9 mouse cellular contexts compared by ENCODE assay signal in genomic region chr1:133071666-133072381, GRCm38 (mm10). TPM values are rescaled to one million over a fixed set of nuclear protein-coding genes. Genes with fewer than 3 reads are reported as not detected.
A peak's percentile ranks its signal among the peaks of the same experiment; 100 is the strongest.
DNase-seq lines count a peak whose midpoint lies in the region; ATAC-seq and TF ChIP-seq lines count a peak whose summit lies in the region.
"Had no signal": no experiment of that assay in that cellular context is flagged by ENCODE, and none has a peak within 500 bp of the region (broad histone marks: within the 10 kb centered on the region; RNA-seq: fewer than 3 reads in every experiment).

No protein-coding gene starts in this region.

- DNase-seq in kidney, adult 8-10 months, result no peak
- DNase-seq in brain, embryonic 18.5 days (ENCODE audit: low read depth, low spot score), result peak; percentile 57
- peak; percentile 77 for DNase-seq in hindbrain, postnatal 0 days (ENCODE audit: low spot score)
- peak; percentile 24 to 38 for DNase-seq in right cerebral cortex, adult 2 months (ENCODE audit: low spot score in 2 of 2)
- no peak for DNase-seq in thymus, postnatal 4 days
- no peak for DNase-seq in ovary, postnatal 14 days (ENCODE audit: low spot score)

- no peaks in the 10 kb centered on the region for H3K27me3 ChIP-seq in kidney, embryonic 15.5 days
- no peaks in the 10 kb centered on the region for H3K27me3 ChIP-seq in hindbrain, postnatal 0 days (ENCODE audit: insufficient read depth, low read length)

- no peak for TF ChIP-seq CTCF in hindbrain, postnatal 0 days (IDR thresholded peaks at IDR 0.05; ENCODE audit: low read depth)

- H3K4me3 ChIP-seq in kidney, embryonic 15.5 days (replicated peaks), result no peak overlapping the region
- no peak overlapping the region for H3K4me3 ChIP-seq in hindbrain, postnatal 0 days (ENCODE audit: low read length)
- H3K4me3 ChIP-seq: liver, embryonic 15.5 days had no signal

- 74% methylated on average over 16 of the region's 16 CpGs for WGBS in kidney, embryonic 15.5 days
- 41% methylated on average over 16 of the region's 16 CpGs for WGBS in hindbrain, postnatal 0 days

- no peaks in the 10 kb centered on the region for H3K9me3 ChIP-seq in kidney, embryonic 15.5 days (replicated peaks)
- H3K9me3 ChIP-seq in hindbrain, postnatal 0 days (ENCODE audit: low read length), result no peaks in the 10 kb centered on the region
- H3K9me3 ChIP-seq: liver, embryonic 15.5 days had no signal

- H3K9ac ChIP-seq in kidney, embryonic 15.5 days, result no peak overlapping the region
- H3K9ac ChIP-seq in hindbrain, postnatal 0 days (replicated peaks; ENCODE audit: low read length), result no peak overlapping the region
- H3K9ac ChIP-seq: liver, embryonic 15.5 days had no signal

- H3K36me3 ChIP-seq in kidney, embryonic 15.5 days, result 0 out of 2 replicates have a peak, but pooled peaks cover 4% of the 10 kb centered on the region
- H3K36me3 ChIP-seq in hindbrain, postnatal 0 days (ENCODE audit: insufficient read depth, low read length), result 0 out of 2 replicates have a peak, but pooled peaks cover 3% of the 10 kb centered on the region

- H3K4me2 ChIP-seq in kidney, embryonic 15.5 days, result no peak overlapping the region
- 0 out of 2 replicates have a peak overlapping the region, but pooled peaks have one; percentile 5 for H3K4me2 ChIP-seq in hindbrain, postnatal 0 days (ENCODE audit: low read depth, low read length)
- H3K4me2 ChIP-seq: liver, embryonic 15.5 days had no signal

- H3K27ac ChIP-seq in kidney, embryonic 15.5 days, result peak overlapping the region; percentile 82
- H3K27ac ChIP-seq in hindbrain, postnatal 0 days, result peak overlapping the region; percentile 51; the same call in 1 of the 2 replicates

- H3K4me1 ChIP-seq in kidney, embryonic 15.5 days, result peaks cover 53% of the 10 kb centered on the region
- peaks cover 29% of the 10 kb centered on the region for H3K4me1 ChIP-seq in hindbrain, postnatal 0 days (ENCODE audit: insufficient read depth, low read length)

- no peak for ATAC-seq in kidney, embryonic 15.5 days (replicated peaks; ENCODE audit: low FRiP score)
- peak; percentile 90 for ATAC-seq in frontal cortex, adult (ENCODE audit: low TSS enrichment)
- ATAC-seq in hindbrain, postnatal 0 days, result peak; percentile 46

RNA-seq across cellular contexts. Expression of gene Pik3c2b, which starts 26.4 kb away (rescaled TPM):
- polyA plus RNA-seq in kidney, embryonic 15.5 days (2015; fragmentation: Nextera tagmentation; extraction: Ambion mirVana), result 6.1 and 6.3 TPM in 2 replicates
- 20.7 and 23.0 TPM in 2 replicates for total RNA-seq in hindbrain, postnatal 0 days (2014; rRNA removed)
- 7.1 and 8.7 TPM in 2 replicates for polyA plus RNA-seq in hindbrain, postnatal 0 days (2015; fragmentation: Nextera tagmentation; extraction: Ambion mirVana)

RNA-seq across cellular contexts. Expression of gene Mdm4, which starts 41.5 kb away (rescaled TPM):
- polyA plus RNA-seq in kidney, embryonic 15.5 days (2015; fragmentation: Nextera tagmentation; extraction: Ambion mirVana), result 32.4 and 32.6 TPM in 2 replicates
- 55.3 and 61.3 TPM in 2 replicates for total RNA-seq in hindbrain, postnatal 0 days (2014; rRNA removed)
- polyA plus RNA-seq in hindbrain, postnatal 0 days (2015; fragmentation: Nextera tagmentation; extraction: Ambion mirVana), result 29.1 and 32.2 TPM in 2 replicates

RNA-seq across cellular contexts. Expression of gene Ppp1r15b, which starts 59.1 kb away (rescaled TPM):
- 42.1 and 42.2 TPM in 2 replicates for polyA plus RNA-seq in kidney, embryonic 15.5 days (2015; fragmentation: Nextera tagmentation; extraction: Ambion mirVana)
- total RNA-seq in hindbrain, postnatal 0 days (2014; rRNA removed), result 37.4 and 46.9 TPM in 2 replicates
- 15.9 and 17.0 TPM in 2 replicates for polyA plus RNA-seq in hindbrain, postnatal 0 days (2015; fragmentation: Nextera tagmentation; extraction: Ambion mirVana)

Comparison
In these comparisons a context has a peak if more than half of its experiments do, and no peak if none do; other contexts are left out.
1. DNase-seq: peak in brain, embryonic 18.5 days (single experiment), hindbrain, postnatal 0 days (single experiment) and right cerebral cortex, adult 2 months (2 of 2); none in kidney, adult 8-10 months (0 of 2), thymus, postnatal 4 days (single experiment) and ovary, postnatal 14 days (single experiment).